Mouse (Mus musculus) limb, embryonic 14.5 days (tissue): ENCODE results near the gene Tmed9. TPM values are rescaled to one million over a fixed set of nuclear protein-coding genes. Genes with fewer than 3 reads are reported as not detected.

Experiments
- ATAC-seq: fragments of 200-750 bp; cut with Nextera tagmentation; 2 replicates; pipeline ENCODE4 v1.8.0; 2017; ENCODE audit warnings: low read depth, moderate number of reproducible peaks, moderate TSS enrichment; ENCODE audit not compliant: low FRiP score
- DNase-seq: peaks from one replicate; pipeline ENCODE4 v3.0.0-alpha.2; 2015; ENCODE audit warnings: low spot score
- H3K27ac ChIP-seq: fragments of 300-500 bp; sonication (generic); replicated peaks from 2 replicates; pipeline ENCODE4 v1.5.1; 2014; ENCODE audit warnings: low read depth, mild to moderate bottlenecking, low read length, moderate library complexity, mixed read lengths
- H3K27me3 ChIP-seq: fragments of 300-500 bp; sonication (generic); 2 replicates; pipeline ENCODE4 v1.6.1; 2014; ENCODE audit warnings: low read length, mixed read lengths; ENCODE audit not compliant: control insufficient read depth, insufficient read depth
- H3K36me3 ChIP-seq: fragments of 300-500 bp; sonication (generic); 2 replicates; pipeline ENCODE4 v1.6.1; 2014; ENCODE audit warnings: mild to moderate bottlenecking, low read length, moderate library complexity, mixed read lengths; ENCODE audit not compliant: control insufficient read depth, insufficient read depth
- H3K4me1 ChIP-seq: fragments of 300-500 bp; sonication (generic); 2 replicates; pipeline ENCODE4 v1.6.1; 2014; ENCODE audit warnings: antibody characterized with exemption, low read length, mixed read lengths; ENCODE audit not compliant: control insufficient read depth, insufficient read depth
- H3K4me2 ChIP-seq: fragments of 300-500 bp; sonication (generic); replicated peaks from 2 replicates; pipeline ENCODE4 v1.6.1; 2014; ENCODE audit warnings: low read depth, mild to moderate bottlenecking, low read length, moderate library complexity; ENCODE audit not compliant: severe bottlenecking
- H3K4me3 ChIP-seq: fragments of 300-500 bp; sonication (generic); replicated peaks from 2 replicates; pipeline ENCODE4 v1.5.1; 2014; ENCODE audit warnings: low read length
- H3K9ac ChIP-seq: fragments of 300-500 bp; sonication (generic); 2 replicates; pipeline ENCODE4 v1.6.1; 2014; ENCODE audit warnings: mild to moderate bottlenecking, low read depth, low read length, moderate library complexity; ENCODE audit not compliant: severe bottlenecking
- H3K9me3 ChIP-seq: fragments of 300-500 bp; sonication (generic); 2 replicates; pipeline ENCODE4 v1.6.1; 2016; ENCODE audit warnings: low read length; ENCODE audit not compliant: control insufficient read depth
- POLR2A ChIP-seq: fragments of 200-500 bp; IDR thresholded peaks from 2 replicates; pipeline ENCODE4 v1.8.0; 2012; ENCODE audit warnings: inconsistent platforms, mild to moderate bottlenecking, moderate library complexity, borderline replicate concordance; ENCODE audit not compliant: insufficient read depth, insufficient read length; ENCODE audit errors: extremely low read depth
- WGBS: fragments of 180-500 bp; shearing (Covaris S2); extraction: QIAGEN DNeasy Blood & Tissue Kit; methylation state at CpG from one replicate; pipeline ENCODE4 v1.1.7; 2014; 5-methylcytosine and 5-hydroxymethylcytosine counted together
- polyA plus RNA-seq, 2 experiments: library from polyadenylated mRNA; depleted of rRNA in 1 of 2; stranded (reverse) in 1 of 2; unstranded in 1 of 2; fragments of >200 nt; fragmentation: Nextera tagmentation in 1 of 2; extraction: Ambion mirVana in 1 of 2; gene quantifications; 2 replicates each; pipeline versions ENCODE4 v1.2.1 to v1.2.3; 2012 to 2014

Tmed9 gene
- polyA plus RNA-seq, 2 experiments = 78.6 to 228 TPM

- Histone ChIP-seq H3K27ac (no peak overlapping the region), H3K9ac (no peak overlapping the region), H3K36me3 (peaks cover 97% of the 10 kb centered on the region), H3K27me3 (no peaks in the 10 kb centered on the region), H3K9me3 (no peaks in the 10 kb centered on the region), H3K4me1 (no peaks in the 10 kb centered on the region), H3K4me3 (no peak overlapping the region), H3K4me2 (no peak overlapping the region)
- no peak for ATAC-seq
- WGBS = 84% methylated on average over 2 of the region's 2 CpGs
- no peak for DNase-seq
- no peak for TF ChIP-seq POLR2A
Observed at GRCm38 (mm10) chr13:55547916-55548315, 25.6 kb upstream of the Tmed9 start.

GRCm38 (mm10) chr13:55548426-55548825, 25.1 kb upstream of the Tmed9 start:
- DNase-seq = no peak
- no peak for TF ChIP-seq POLR2A

GRCm38 (mm10) chr13:55549061-55549460, 24.5 kb upstream of the Tmed9 start:
- H3K9ac ChIP-seq = no peak overlapping the region
- no peaks in the 10 kb centered on the region for H3K9me3 ChIP-seq

More at GRCm38 (mm10) chr13:55548426-55548825, 25.1 kb upstream of the Tmed9 start:
- Histone ChIP-seq H3K27me3 (no peaks in the 10 kb centered on the region), H3K4me3 (no peak overlapping the region), H3K4me2 (no peak overlapping the region), H3K4me1 (no peaks in the 10 kb centered on the region), H3K27ac (no peak overlapping the region), H3K9ac (no peak overlapping the region), H3K36me3 (peaks cover 97% of the 10 kb centered on the region), H3K9me3 (no peaks in the 10 kb centered on the region)
- no peak for ATAC-seq
- WGBS = 92% methylated on average over 5 of the region's 5 CpGs

GRCm38 (mm10) chr13:55555921-55556320, 17.6 kb upstream of the Tmed9 start:
- no peak overlapping the region for H3K4me2 ChIP-seq
- H3K27me3 ChIP-seq = no peaks in the 10 kb centered on the region
- DNase-seq (no peak), ATAC-seq (no peak)
- H3K4me3 ChIP-seq = no peak overlapping the region
- H3K36me3 ChIP-seq = peaks cover 60% of the 10 kb centered on the region
- no peaks in the 10 kb centered on the region for H3K9me3 ChIP-seq
- H3K27ac ChIP-seq = no peak overlapping the region
- WGBS = 94% methylated on average over 9 of the region's 9 CpGs
- H3K4me1 ChIP-seq = no peaks in the 10 kb centered on the region
- TF ChIP-seq POLR2A = no peak
- no peak overlapping the region for H3K9ac ChIP-seq

More at GRCm38 (mm10) chr13:55549061-55549460, 24.5 kb upstream of the Tmed9 start:
- no peak overlapping the region for H3K27ac ChIP-seq
- 93% methylated on average over 12 of the region's 15 CpGs for WGBS
- no peak overlapping the region for H3K4me2 ChIP-seq
- H3K36me3 ChIP-seq = peaks cover 97% of the 10 kb centered on the region
- ATAC-seq (no peak), DNase-seq (no peak)
- H3K4me1 ChIP-seq = no peaks in the 10 kb centered on the region
- no peaks in the 10 kb centered on the region for H3K27me3 ChIP-seq
- no peak for TF ChIP-seq POLR2A
- H3K4me3 ChIP-seq = no peak overlapping the region

- DNase-seq = no peak
- Histone ChIP-seq H3K27me3 (no peaks in the 10 kb centered on the region), H3K9ac (no peak overlapping the region), H3K4me2 (no peak overlapping the region), H3K9me3 (no peaks in the 10 kb centered on the region), H3K27ac (no peak overlapping the region), H3K36me3 (peaks cover 49% of the 10 kb centered on the region), H3K4me3 (no peak overlapping the region), H3K4me1 (no peaks in the 10 kb centered on the region)
- TF ChIP-seq POLR2A = no peak
- no peak for ATAC-seq
- WGBS = 71% methylated on average over 6 of the region's 6 CpGs
Observed at GRCm38 (mm10) chr13:55557499-55557898, 16.0 kb upstream of the Tmed9 start.
